Mouse (Mus musculus): ENCODE measurements around the gene Asf1a.
A peak's percentile ranks its signal among the peaks of the same experiment; 100 is the strongest.
"Not testable (repeated sequence)": the region's sequence is repeated elsewhere in the genome, so short reads cannot be mapped to it uniquely, and the experiment has no call there.

The Asf1a gene

GRCm38 (mm10) chr10:53635246-53635971, 38.9 kb downstream of the Asf1a start:
- DNase-seq (ENCODE audit: low read depth, low spot score) = no peak

- peak; percentile 18 for DNase-seq (ENCODE audit: low read depth, low spot score)
These were observed 45.0 kb downstream of the Asf1a start for GRCm38 (mm10) chr10:53641507-53641906.

- no peak for DNase-seq (ENCODE audit: low read depth, low spot score)
These were observed 54.1 kb downstream of the Asf1a start for GRCm38 (mm10) chr10:53650683-53651082.

GRCm38 (mm10) chr10:53654239-53654638, 57.7 kb downstream of the Asf1a start:
- DNase-seq (ENCODE audit: low read depth, low spot score) = not testable (repeated sequence)
